Mouse (Mus musculus) brain, embryonic 14.5 days (tissue): ENCODE results near the gene Pex6.

ENCODE experiments used
- CTCF ChIP-seq: fragments of 200-500 bp; IDR thresholded peaks from 2 replicates; pipeline ENCODE4 v1.5.1; 2012; ENCODE audit warnings: inconsistent platforms, mild to moderate bottlenecking, moderate library complexity, borderline replicate concordance; ENCODE audit not compliant: insufficient read depth, insufficient read length; ENCODE audit errors: extremely low read depth
- POLR2A ChIP-seq: fragments of 200-500 bp; IDR thresholded peaks from 2 replicates; pipeline ENCODE4 v1.6.1; 2012; ENCODE audit warnings: mild to moderate bottlenecking, inconsistent platforms, borderline replicate concordance; ENCODE audit not compliant: poor library complexity, insufficient read depth, insufficient read length, severe bottlenecking; ENCODE audit errors: extremely low read depth

DNA sequence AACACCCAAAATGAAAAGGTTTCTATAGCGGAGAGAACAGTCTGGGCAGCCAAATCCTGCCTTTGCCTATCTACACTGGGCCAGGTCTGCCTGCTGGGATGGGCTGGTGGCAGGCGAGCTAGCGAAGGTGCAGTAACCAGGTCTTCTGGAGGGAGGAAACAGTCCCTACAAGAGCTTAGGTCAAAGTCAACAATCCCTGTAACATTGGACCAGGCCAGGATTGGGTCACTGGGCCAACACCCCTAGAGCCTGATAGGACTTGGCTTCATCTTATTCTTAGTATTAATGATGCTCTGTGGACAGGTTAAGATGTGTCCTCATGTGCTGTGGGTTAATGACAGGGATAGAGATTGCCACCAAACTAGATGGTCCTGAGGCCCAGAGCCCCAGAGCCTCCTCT, 22.8 kb downstream of the Pex6 start:
- no peak for TF ChIP-seq CTCF
- TF ChIP-seq POLR2A = no peak
